In genomic region chr10:89743266-89743665, GRCm38 (mm10) we compare ENCODE assay signal across 22 mouse cellular contexts. TPM values are rescaled to one million over a fixed set of nuclear protein-coding genes. Genes with fewer than 3 reads are reported as not detected.
A peak's percentile ranks its signal among the peaks of the same experiment; 100 is the strongest.
DNase-seq lines count a peak whose midpoint lies in the region; ATAC-seq and TF ChIP-seq lines count a peak whose summit lies in the region.
"Had no signal": no experiment of that assay in that cellular context is flagged by ENCODE, and none has a peak within 500 bp of the region (broad histone marks: within the 10 kb centered on the region; RNA-seq: fewer than 3 reads in every experiment).

No protein-coding gene starts in this region.

- H3K27ac ChIP-seq in forebrain, embryonic 15.5 days (replicated peaks) = no peak overlapping the region
- no peak overlapping the region for H3K27ac ChIP-seq in midbrain, postnatal 0 days (ENCODE audit: low read depth, low read length)
- H3K27ac ChIP-seq: embryonic facial prominence, embryonic 10.5 days; forebrain, embryonic 13.5 days; heart, adult 2 months; heart, embryonic 15.5 days; hindbrain, embryonic 14.5 days; intestine, embryonic 15.5 days had no signal

- peaks cover 15% of the 10 kb centered on the region for H3K36me3 ChIP-seq in megakaryocyte, embryonic 14.5 days (replicated peaks; ENCODE audit: low read length)
- H3K36me3 ChIP-seq in forebrain, embryonic 15.5 days = no peaks in the 10 kb centered on the region
- no peaks in the 10 kb centered on the region for H3K36me3 ChIP-seq in midbrain, postnatal 0 days (ENCODE audit: insufficient read depth, low read length)
- H3K36me3 ChIP-seq: embryonic facial prominence, embryonic 10.5 days; heart, embryonic 15.5 days; intestine, embryonic 15.5 days had no signal

- no peaks in the 10 kb centered on the region for H3K9me3 ChIP-seq in megakaryocyte, embryonic 14.5 days
- H3K9me3 ChIP-seq in forebrain, embryonic 15.5 days = no peaks in the 10 kb centered on the region
- no peaks in the 10 kb centered on the region for H3K9me3 ChIP-seq in midbrain, postnatal 0 days (ENCODE audit: low read length)
- H3K9me3 ChIP-seq: embryonic facial prominence, embryonic 10.5 days; forebrain, embryonic 13.5 days; heart, embryonic 15.5 days; intestine, embryonic 15.5 days had no signal

- ATAC-seq in megakaryocyte, adult 5-6 weeks (ENCODE audit: poor library complexity, severe bottlenecking) = no peak
- no peak for ATAC-seq in forebrain, embryonic 15.5 days (replicated peaks)
- no peak for ATAC-seq in midbrain, postnatal 0 days (ENCODE audit: low FRiP score)
- ATAC-seq: activated CD4-positive, CD25-positive, alpha-beta regulatory T cell, adult 4 months; forebrain, embryonic 13.5 days; intestine, embryonic 15.5 days; Patski had no signal

- H3K4me2 ChIP-seq in forebrain, embryonic 15.5 days (replicated peaks) = no peak overlapping the region
- no peak overlapping the region for H3K4me2 ChIP-seq in midbrain, postnatal 0 days (ENCODE audit: low read depth, low read length, poor library complexity, severe bottlenecking)
- H3K4me2 ChIP-seq: forebrain, embryonic 13.5 days; heart, embryonic 11.5 days; heart, embryonic 15.5 days; hindbrain, embryonic 14.5 days; intestine, embryonic 15.5 days had no signal

- no peak overlapping the region for H3K9ac ChIP-seq in forebrain, embryonic 15.5 days (replicated peaks)
- H3K9ac ChIP-seq in midbrain, postnatal 0 days (replicated peaks; ENCODE audit: low read length, poor library complexity, severe bottlenecking) = no peak overlapping the region
- H3K9ac ChIP-seq: forebrain, embryonic 13.5 days; heart, embryonic 15.5 days; hindbrain, embryonic 14.5 days; intestine, embryonic 15.5 days had no signal

- peak overlapping the region; percentile 33 for H3K4me3 ChIP-seq in megakaryocyte, embryonic 14.5 days (replicated peaks)
- no peak overlapping the region for H3K4me3 ChIP-seq in forebrain, embryonic 15.5 days
- no peak overlapping the region for H3K4me3 ChIP-seq in midbrain, postnatal 0 days (ENCODE audit: low read depth, low read length)
- H3K4me3 ChIP-seq: embryonic facial prominence, embryonic 10.5 days; forebrain, embryonic 13.5 days; heart, adult 2 months; heart, embryonic 15.5 days; intestine, embryonic 15.5 days had no signal

- no peak for TF ChIP-seq CTCF in midbrain, postnatal 0 days (IDR thresholded peaks at IDR 0.05)

- DNase-seq in 3T3-L1 (ENCODE audit: low read depth, low spot score) = peak; percentile 27
- peak; percentile 39 for DNase-seq in adrenal gland, adult 8-10 months
- peak; percentile 58 to 70 for DNase-seq in adrenal gland, postnatal 36 days
- no peak for DNase-seq in layer of hippocampus, adult 9-11 months
- no peak for DNase-seq in midbrain, postnatal 0 days (ENCODE audit: low spot score)
- DNase-seq: cerebellum, adult 2 months; cerebellum, postnatal 10 days; gastrocnemius, postnatal 14 days; heart, adult 2 months; heart, postnatal 14 days had no signal

- WGBS in forebrain, embryonic 15.5 days = 91% methylated on average over 4 of the region's 4 CpGs
- WGBS in midbrain, postnatal 0 days = 89% methylated on average over 4 of the region's 4 CpGs

- peaks cover 72% of the 10 kb centered on the region for H3K4me1 ChIP-seq in megakaryocyte, embryonic 14.5 days
- H3K4me1 ChIP-seq in forebrain, embryonic 15.5 days = peaks cover 18% of the 10 kb centered on the region
- H3K4me1 ChIP-seq in midbrain, postnatal 0 days (ENCODE audit: insufficient read depth, low read length) = no peaks in the 10 kb centered on the region

- H3K27me3 ChIP-seq in megakaryocyte, embryonic 14.5 days (replicated peaks) = no peaks in the 10 kb centered on the region
- H3K27me3 ChIP-seq in forebrain, embryonic 15.5 days = no peaks in the 10 kb centered on the region
- H3K27me3 ChIP-seq in midbrain, postnatal 0 days (ENCODE audit: insufficient read depth, low read length) = 0 out of 2 replicates have a peak, but pooled peaks cover 4% of the 10 kb centered on the region
- H3K27me3 ChIP-seq: CH12.LX; forebrain, embryonic 13.5 days; heart, embryonic 15.5 days; intestine, embryonic 15.5 days had no signal

RNA-seq across cellular contexts. Expression of gene Uhrf1bp1l, which starts 1.5 kb away (rescaled TPM):
- polyA plus RNA-seq in megakaryocyte, embryonic 14.5 days (2012; ENCODE audit: insufficient read depth, low replicate concordance) = 4.0 and 12.3 TPM in 2 replicates
- 65.2 and 73.3 TPM in 2 replicates for total RNA-seq in megakaryocyte, adult 5-6 weeks (2015)
- 38.4 and 46.1 TPM in 2 replicates for total RNA-seq in megakaryocyte, adult 5-6 weeks (2017)
- total RNA-seq in adrenal gland, adult 8-10 months (2022) = 10 to 100 TPM; 83.1 to 95.1 (median 87.1) TPM
- total RNA-seq in adrenal gland, postnatal 36 days (2021) = 10 to 100 TPM; 84.8 to 88.4 TPM
- polyA plus RNA-seq in forebrain, embryonic 15.5 days (2015; fragmentation: Nextera tagmentation; extraction: Ambion mirVana) = 27.7 and 28.1 TPM in 2 replicates
- total RNA-seq in midbrain, postnatal 0 days (2014; rRNA removed) = 33.8 and 36.2 TPM in 2 replicates
- polyA plus RNA-seq in midbrain, postnatal 0 days (2015; fragmentation: Nextera tagmentation; extraction: Ambion mirVana) = 29.0 and 32.3 TPM in 2 replicates

RNA-seq across cellular contexts. Expression of gene Actr6, which starts 11.2 kb away (rescaled TPM):
- 1.5 TPM in 1 of 2 replicates, not detected in the other for polyA plus RNA-seq in megakaryocyte, embryonic 14.5 days (2012; ENCODE audit: insufficient read depth, low replicate concordance)
- 20.1 and 27.0 TPM in 2 replicates for total RNA-seq in megakaryocyte, adult 5-6 weeks (2015)
- 12.1 and 14.8 TPM in 2 replicates for total RNA-seq in megakaryocyte, adult 5-6 weeks (2017)
- 10 to 100 TPM; 22.3 to 29.2 (median 24.6) TPM for total RNA-seq in adrenal gland, adult 8-10 months (2022)
- 10 to 100 TPM; 23.2 to 23.7 TPM for total RNA-seq in adrenal gland, postnatal 36 days (2021)
- polyA plus RNA-seq in forebrain, embryonic 15.5 days (2015; fragmentation: Nextera tagmentation; extraction: Ambion mirVana) = 64.7 and 67.1 TPM in 2 replicates
- total RNA-seq in midbrain, postnatal 0 days (2014; rRNA removed) = 30.5 and 37.3 TPM in 2 replicates
- polyA plus RNA-seq in midbrain, postnatal 0 days (2015; fragmentation: Nextera tagmentation; extraction: Ambion mirVana) = 59.4 and 63.9 TPM in 2 replicates

RNA-seq across cellular contexts. Expression of gene Scyl2, which starts 57.2 kb away (rescaled TPM):
- polyA plus RNA-seq in megakaryocyte, embryonic 14.5 days (2012; ENCODE audit: insufficient read depth, low replicate concordance) = 6.3 and 10.0 TPM in 2 replicates
- 28.4 and 30.3 TPM in 2 replicates for total RNA-seq in megakaryocyte, adult 5-6 weeks (2015)
- total RNA-seq in megakaryocyte, adult 5-6 weeks (2017) = 32.8 and 33.6 TPM in 2 replicates
- total RNA-seq in adrenal gland, adult 8-10 months (2022) = 10 to 100 TPM; 41.1 to 52.0 (median 48.3) TPM
- total RNA-seq in adrenal gland, postnatal 36 days (2021) = 10 to 100 TPM; 43.8 to 47.6 TPM
- polyA plus RNA-seq in forebrain, embryonic 15.5 days (2015; fragmentation: Nextera tagmentation; extraction: Ambion mirVana) = 9.0 and 9.2 TPM in 2 replicates
- total RNA-seq in midbrain, postnatal 0 days (2014; rRNA removed) = 35.6 and 45.4 TPM in 2 replicates
- 5.8 and 7.0 TPM in 2 replicates for polyA plus RNA-seq in midbrain, postnatal 0 days (2015; fragmentation: Nextera tagmentation; extraction: Ambion mirVana)

Comparison
In these comparisons a context has a peak if more than half of its experiments do, and no peak if none do; other contexts are left out.
1. DNase-seq: peak in 3T3-L1 (single experiment), adrenal gland, adult 8-10 months (single experiment) and adrenal gland, postnatal 36 days (2 of 2); none in layer of hippocampus, adult 9-11 months (single experiment) and midbrain, postnatal 0 days (single experiment).